Mouse (Mus musculus) cerebellum, adult 2 months (tissue): ENCODE results near the gene Nars2. TPM values are rescaled to one million over a fixed set of nuclear protein-coding genes. Genes with fewer than 3 reads are reported as not detected.
A peak's percentile ranks its signal among the peaks of the same experiment; 100 is the strongest.

Source experiments
- DNase-seq, 2 experiments: peaks; one replicate each; pipeline ENCODE4 v3.0.0; 2021
- H3K27ac ChIP-seq: fragments of 200-500 bp; 2 replicates; pipeline ENCODE4 v1.5.1; 2012; ENCODE audit warnings: low read length, control low read depth, inconsistent platforms; ENCODE audit not compliant: insufficient read depth
- H3K27me3 ChIP-seq: fragments of 200-500 bp; 2 replicates; pipeline ENCODE4 v1.6.1; 2012; ENCODE audit warnings: inconsistent platforms, mild to moderate bottlenecking, low read length, moderate library complexity; ENCODE audit not compliant: control insufficient read depth, insufficient read depth
- H3K4me1 ChIP-seq: fragments of 200-500 bp; 2 replicates; pipeline ENCODE4 v1.6.1; 2011; ENCODE audit warnings: low read length; ENCODE audit not compliant: control insufficient read depth, insufficient read depth
- H3K4me3 ChIP-seq: fragments of 200-500 bp; replicated peaks from 2 replicates; pipeline ENCODE3; 2011; ENCODE audit warnings: mild to moderate bottlenecking, low read depth, low read length, control low read depth; ENCODE audit not compliant: insufficient read depth
- CTCF ChIP-seq: fragments of 200-500 bp; IDR thresholded peaks from 2 replicates; pipeline ENCODE4 v1.5.1; 2011; ENCODE audit warnings: low read depth, mild to moderate bottlenecking, control low read depth, low read length, moderate library complexity, borderline replicate concordance; ENCODE audit not compliant: insufficient read depth
- POLR2A ChIP-seq: fragments of 200-500 bp; IDR thresholded peaks from 2 replicates; pipeline ENCODE4 v1.6.1; 2011; ENCODE audit warnings: low read length, control low read depth, borderline replicate concordance; ENCODE audit not compliant: insufficient read depth
- WGBS: fragments of 180-500 bp; shearing (Covaris S2); methylation state at CpG from one replicate; pipeline ENCODE4 v1.1.7; 2018; 5-methylcytosine and 5-hydroxymethylcytosine counted together
- polyA plus RNA-seq: library from polyadenylated mRNA; depleted of rRNA; stranded (reverse); fragments of >200 nt; gene quantifications from 2 replicates; pipeline ENCODE4 v1.2.3, GENCODE M21; 2012

Nars2 gene
- polyA plus RNA-seq, 1 experiment, result 8.4 TPM

GRCm38 (mm10) chr7:96975914-96976313 is 24.6 kb downstream of the Nars2 start:
- TF ChIP-seq CTCF (no peak), POLR2A (no peak)
- H3K27me3 ChIP-seq, result no peaks in the 10 kb centered on the region
- no peak for DNase-seq
- no peak overlapping the region for H3K27ac ChIP-seq
- H3K4me3 ChIP-seq, result no peak overlapping the region
- H3K4me1 ChIP-seq, result no peaks in the 10 kb centered on the region
- WGBS, result 88% methylated on average over 5 of the region's 5 CpGs

- no peaks in the 10 kb centered on the region for H3K4me1 ChIP-seq
- no peaks in the 10 kb centered on the region for H3K27me3 ChIP-seq
- no peak overlapping the region for H3K4me3 ChIP-seq
- no peak for DNase-seq
- no peak overlapping the region for H3K27ac ChIP-seq
- TF ChIP-seq CTCF, result no peak
- TF ChIP-seq POLR2A, result no peak
- 85% methylated on average over 1 of the region's 1 CpGs for WGBS
These were observed 25.9 kb downstream of the Nars2 start for GRCm38 (mm10) chr7:96977209-96977608.

GRCm38 (mm10) chr7:96981366-96981765 is 30.1 kb downstream of the Nars2 start:
- no peaks in the 10 kb centered on the region for H3K27me3 ChIP-seq
- WGBS, result 90% methylated on average over 2 of the region's 2 CpGs
- no peak overlapping the region for H3K27ac ChIP-seq
- no peak for DNase-seq
- H3K4me1 ChIP-seq, result no peaks in the 10 kb centered on the region
- no peak overlapping the region for H3K4me3 ChIP-seq
- TF ChIP-seq CTCF (no peak), POLR2A (no peak)

GRCm38 (mm10) chr7:96983660-96984347 is 32.5 kb downstream of the Nars2 start:
- Histone ChIP-seq H3K4me1 (peaks cover 5% of the 10 kb centered on the region), H3K27me3 (no peaks in the 10 kb centered on the region), H3K27ac (no peak overlapping the region), H3K4me3 (no peak overlapping the region)
- TF ChIP-seq CTCF, result no peak
- TF ChIP-seq POLR2A, result no peak
- DNase-seq, result peak in 1 of 2 experiments; percentile 13
- 51% methylated on average over 7 of the region's 7 CpGs for WGBS

- no peak for DNase-seq
- Histone ChIP-seq H3K27ac (no peak overlapping the region), H3K4me3 (no peak overlapping the region), H3K27me3 (no peaks in the 10 kb centered on the region), H3K4me1 (peaks cover 5% of the 10 kb centered on the region)
- TF ChIP-seq CTCF (no peak), POLR2A (no peak)
- WGBS, result 47% methylated on average over 8 of the region's 8 CpGs
These were observed 34.5 kb downstream of the Nars2 start for GRCm38 (mm10) chr7:96985798-96986197.

GRCm38 (mm10) chr7:96986795-96987445 is 35.6 kb downstream of the Nars2 start:
- Histone ChIP-seq H3K27me3 (no peaks in the 10 kb centered on the region), H3K4me3 (no peak overlapping the region), H3K4me1 (peaks cover 5% of the 10 kb centered on the region), H3K27ac (no peak overlapping the region)
- DNase-seq, result no peak
- WGBS, result 47% methylated on average over 9 of the region's 9 CpGs
- no peak for TF ChIP-seq CTCF
- no peak for TF ChIP-seq POLR2A

- 50% methylated on average over 4 of the region's 4 CpGs for WGBS
These were observed 36.4 kb downstream of the Nars2 start for GRCm38 (mm10) chr7:96987676-96988075.

GRCm38 (mm10) chr7:97012956-97013355 is 61.7 kb downstream of the Nars2 start:
- Histone ChIP-seq H3K27me3 (no peaks in the 10 kb centered on the region), H3K27ac (no peak overlapping the region), H3K4me1 (no peaks in the 10 kb centered on the region), H3K4me3 (no peak overlapping the region)
- no peak for DNase-seq
- WGBS, result 65% methylated on average over 3 of the region's 3 CpGs
- no peak for TF ChIP-seq CTCF
- TF ChIP-seq POLR2A, result no peak

More at GRCm38 (mm10) chr7:96987676-96988075, 36.4 kb downstream of the Nars2 start:
- no peaks in the 10 kb centered on the region for H3K27me3 ChIP-seq
- TF ChIP-seq POLR2A (no peak), CTCF (no peak)
- peaks cover 5% of the 10 kb centered on the region for H3K4me1 ChIP-seq
- no peak overlapping the region for H3K27ac ChIP-seq
- peak in 1 of 2 experiments; percentile 17 for DNase-seq
- no peak overlapping the region for H3K4me3 ChIP-seq
